Mouse (Mus musculus): ENCODE measurements around the gene Bloc1s4. TPM values are rescaled to one million over a fixed set of nuclear protein-coding genes. Genes with fewer than 3 reads are reported as not detected.
A peak's percentile ranks its signal among the peaks of the same experiment; 100 is the strongest.

The Bloc1s4 gene
- total RNA-seq, 1 experiment, result 19.1 TPM

DNA sequence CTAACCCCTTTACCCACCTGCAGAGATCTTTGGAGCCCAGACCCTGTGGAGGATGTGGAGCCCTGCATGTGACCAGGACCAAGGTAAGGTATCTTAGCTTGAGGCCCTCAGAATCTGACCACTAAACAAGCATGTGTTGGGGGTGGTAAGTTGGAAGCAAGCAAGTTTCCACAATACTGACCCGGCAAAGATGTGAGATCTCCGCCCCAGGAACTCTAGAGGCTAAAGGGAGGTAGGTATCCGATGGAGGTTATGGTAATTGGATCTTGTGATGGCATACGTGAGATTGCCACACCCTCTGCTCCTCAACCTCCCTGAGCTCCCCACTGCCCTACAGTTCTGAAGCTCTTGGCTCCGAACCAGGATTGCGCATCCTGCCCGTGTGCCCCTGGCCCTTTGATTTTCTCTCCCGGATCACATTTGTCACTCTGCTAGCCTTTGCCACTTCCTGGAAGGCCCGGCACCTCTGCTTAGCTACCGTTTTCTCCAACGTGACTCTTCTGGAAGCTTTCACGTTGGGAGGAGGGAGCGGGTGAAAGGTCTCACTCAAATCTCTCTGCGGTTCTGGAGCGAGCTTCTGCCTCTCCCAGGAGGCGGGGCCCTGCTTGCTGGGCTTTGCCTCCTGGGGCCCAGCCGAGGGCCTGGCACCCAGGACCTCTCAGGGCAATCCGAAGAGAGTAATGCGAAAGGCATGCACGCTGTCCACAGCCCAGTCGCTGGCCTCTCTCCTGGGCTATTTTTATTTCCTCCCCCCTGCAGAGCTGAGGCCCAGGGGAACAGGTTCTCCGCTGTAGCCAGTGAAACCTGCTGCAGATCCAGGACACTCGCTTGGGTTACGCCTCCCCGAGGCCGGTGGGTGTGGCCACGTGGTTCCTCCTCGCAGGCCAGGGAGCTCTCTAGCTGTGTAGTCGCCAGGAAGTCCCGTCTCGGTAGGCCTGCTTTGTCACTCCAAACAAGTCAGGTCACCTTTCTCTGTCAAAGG is 35.6 kb downstream of the Bloc1s4 start:
- Histone ChIP-seq H3K27ac (ENCODE audit: insufficient read depth, low read depth, low read length, poor library complexity, severe bottlenecking) (no peak overlapping the region), H3K36me3 (ENCODE audit: control insufficient read depth, insufficient read depth, low read length, poor library complexity, severe bottlenecking) (no peaks in the 10 kb centered on the region), H3K9ac (ENCODE audit: insufficient read depth, low read depth, low read length, poor library complexity, severe bottlenecking) (peak overlapping the region; percentile 42), H3K4me1 (ENCODE audit: control insufficient read depth in 2 of 2, insufficient read depth in 2 of 2, low read length in 2 of 2, poor library complexity in 1 of 2) (peaks cover 3 to 8% of the 10 kb centered on the region in 2 experiments; a peak in 3 of 4 replicates), H3K9me3 (ENCODE audit: control insufficient read depth, insufficient read depth, low read depth, low read length) (no peaks in the 10 kb centered on the region), H3K4me3 (ENCODE audit: insufficient read depth in 1 of 2, low read depth in 1 of 2, low read length in 2 of 2, poor library complexity in 1 of 2, severe bottlenecking in 1 of 2) (peak overlapping the region; percentile 49 to 63)
- in situ Hi-C loops (cut with MboI; ENCODE audit: low sequenced_read_pairs in 2 of 2, unreplicated experiment in 2 of 2), result no loop called here
- no peak for TF ChIP-seq CHD2 (IDR thresholded peaks at IDR 0.05; ENCODE audit: low read depth, low read length)
- TF ChIP-seq ZC3H11A (IDR thresholded peaks at IDR 0.05; ENCODE audit: borderline replicate concordance, low read depth, low read length), result no peak
- TF ChIP-seq ZNF384 (IDR thresholded peaks at IDR 0.05; ENCODE audit: low read depth, low read length), result no peak
- TF ChIP-seq HCFC1 (IDR thresholded peaks at IDR 0.05; ENCODE audit: borderline replicate concordance, insufficient read depth, low read length), result no peak
- TF ChIP-seq MAFK (IDR thresholded peaks at IDR 0.05; ENCODE audit: insufficient read depth, low read depth, low read length), result no peak
- peak; percentile 73 for DNase-seq (ENCODE audit: low read depth, low spot score)

GRCm38 (mm10) chr5:36711863-36712262 is 36.6 kb downstream of the Bloc1s4 start:
- in situ Hi-C loops (cut with MboI; ENCODE audit: low sequenced_read_pairs in 2 of 2, unreplicated experiment in 2 of 2), result no loop called here
- no peak overlapping the region for H3K9ac ChIP-seq (ENCODE audit: insufficient read depth, low read depth, low read length, poor library complexity, severe bottlenecking)
- no peaks in the 10 kb centered on the region for H3K9me3 ChIP-seq (ENCODE audit: control insufficient read depth, insufficient read depth, low read depth, low read length)
- TF ChIP-seq HCFC1 (IDR thresholded peaks at IDR 0.05; ENCODE audit: borderline replicate concordance, insufficient read depth, low read length), result no peak
- no peak for TF ChIP-seq MAFK (IDR thresholded peaks at IDR 0.05; ENCODE audit: insufficient read depth, low read depth, low read length)
- TF ChIP-seq ZNF384 (IDR thresholded peaks at IDR 0.05; ENCODE audit: low read depth, low read length), result no peak
- TF ChIP-seq ZC3H11A (IDR thresholded peaks at IDR 0.05; ENCODE audit: borderline replicate concordance, low read depth, low read length), result no peak
- no peak for TF ChIP-seq CHD2 (IDR thresholded peaks at IDR 0.05; ENCODE audit: low read depth, low read length)
- no peak for DNase-seq (ENCODE audit: low read depth, low spot score)
- H3K27ac ChIP-seq (ENCODE audit: insufficient read depth, low read depth, low read length, poor library complexity, severe bottlenecking), result no peak overlapping the region
- H3K4me3 ChIP-seq (ENCODE audit: insufficient read depth in 1 of 2, low read depth in 1 of 2, low read length in 2 of 2, poor library complexity in 1 of 2, severe bottlenecking in 1 of 2), result no peak overlapping the region
- peaks cover 3 to 8% of the 10 kb centered on the region in 2 experiments; a peak in 3 of 4 replicates for H3K4me1 ChIP-seq (ENCODE audit: control insufficient read depth in 2 of 2, insufficient read depth in 2 of 2, low read length in 2 of 2, poor library complexity in 1 of 2)
- H3K36me3 ChIP-seq (ENCODE audit: control insufficient read depth, insufficient read depth, low read length, poor library complexity, severe bottlenecking), result no peaks in the 10 kb centered on the region

GRCm38 (mm10) chr5:36705792-36706191 is 42.7 kb downstream of the Bloc1s4 start:
- TF ChIP-seq CHD2 (IDR thresholded peaks at IDR 0.05; ENCODE audit: low read depth, low read length), result no peak
- TF ChIP-seq HCFC1 (IDR thresholded peaks at IDR 0.05; ENCODE audit: borderline replicate concordance, insufficient read depth, low read length), result no peak
- TF ChIP-seq MAFK (IDR thresholded peaks at IDR 0.05; ENCODE audit: insufficient read depth, low read depth, low read length), result no peak
- TF ChIP-seq ZC3H11A (IDR thresholded peaks at IDR 0.05; ENCODE audit: borderline replicate concordance, low read depth, low read length), result no peak
- TF ChIP-seq ZNF384 (IDR thresholded peaks at IDR 0.05; ENCODE audit: low read depth, low read length), result no peak
- H3K9ac ChIP-seq (ENCODE audit: insufficient read depth, low read depth, low read length, poor library complexity, severe bottlenecking), result no peak overlapping the region
- no peak overlapping the region for H3K4me3 ChIP-seq (ENCODE audit: insufficient read depth in 1 of 2, low read depth in 1 of 2, low read length in 2 of 2, poor library complexity in 1 of 2, severe bottlenecking in 1 of 2)
- no peak for DNase-seq (ENCODE audit: low read depth, low spot score)
- H3K9me3 ChIP-seq (ENCODE audit: control insufficient read depth, insufficient read depth, low read depth, low read length), result no peaks in the 10 kb centered on the region
- H3K27ac ChIP-seq (ENCODE audit: insufficient read depth, low read depth, low read length, poor library complexity, severe bottlenecking), result no peak overlapping the region
- no peaks in the 10 kb centered on the region for H3K4me1 ChIP-seq (ENCODE audit: control insufficient read depth in 2 of 2, insufficient read depth in 2 of 2, low read length in 2 of 2, poor library complexity in 1 of 2)
- in situ Hi-C loops (cut with MboI; ENCODE audit: low sequenced_read_pairs in 2 of 2, unreplicated experiment in 2 of 2), result no loop called here
- H3K36me3 ChIP-seq (ENCODE audit: control insufficient read depth, insufficient read depth, low read length, poor library complexity, severe bottlenecking), result no peaks in the 10 kb centered on the region

DNA sequence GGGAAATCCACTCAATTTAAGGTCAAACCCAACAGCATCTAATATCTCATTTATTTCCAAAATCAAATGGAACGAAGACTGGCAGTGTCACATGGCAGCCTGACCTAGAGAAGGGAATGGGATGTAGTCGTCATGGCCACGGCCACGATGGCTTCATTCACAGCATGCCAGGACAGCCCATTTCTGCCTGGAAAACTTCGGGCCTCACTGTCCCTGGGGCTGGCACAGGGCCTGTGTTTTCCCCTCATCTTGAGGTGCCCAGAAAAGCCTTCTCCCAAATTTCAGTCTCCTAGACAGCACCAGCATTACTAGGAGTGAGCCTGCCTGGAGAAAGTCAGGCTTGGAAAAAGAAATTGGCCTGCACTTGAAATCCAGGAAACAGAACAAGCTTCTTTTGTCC is 43.1 kb downstream of the Bloc1s4 start:
- H3K9me3 ChIP-seq (ENCODE audit: control insufficient read depth, insufficient read depth, low read depth, low read length), result no peaks in the 10 kb centered on the region
- no peak overlapping the region for H3K4me3 ChIP-seq (ENCODE audit: insufficient read depth in 1 of 2, low read depth in 1 of 2, low read length in 2 of 2, poor library complexity in 1 of 2, severe bottlenecking in 1 of 2)
- no peak for DNase-seq (ENCODE audit: low read depth, low spot score)
- H3K27ac ChIP-seq (ENCODE audit: insufficient read depth, low read depth, low read length, poor library complexity, severe bottlenecking), result no peak overlapping the region
- H3K4me1 ChIP-seq (ENCODE audit: control insufficient read depth in 2 of 2, insufficient read depth in 2 of 2, low read length in 2 of 2, poor library complexity in 1 of 2), result no peaks in the 10 kb centered on the region
- H3K36me3 ChIP-seq (ENCODE audit: control insufficient read depth, insufficient read depth, low read length, poor library complexity, severe bottlenecking), result no peaks in the 10 kb centered on the region
- no peak overlapping the region for H3K9ac ChIP-seq (ENCODE audit: insufficient read depth, low read depth, low read length, poor library complexity, severe bottlenecking)
- in situ Hi-C loops (cut with MboI; ENCODE audit: low sequenced_read_pairs in 2 of 2, unreplicated experiment in 2 of 2), result no loop called here
- TF ChIP-seq CHD2 (IDR thresholded peaks at IDR 0.05; ENCODE audit: low read depth, low read length) (no peak), HCFC1 (IDR thresholded peaks at IDR 0.05; ENCODE audit: borderline replicate concordance, insufficient read depth, low read length) (no peak), MAFK (IDR thresholded peaks at IDR 0.05; ENCODE audit: insufficient read depth, low read depth, low read length) (no peak), ZNF384 (IDR thresholded peaks at IDR 0.05; ENCODE audit: low read depth, low read length) (no peak), ZC3H11A (IDR thresholded peaks at IDR 0.05; ENCODE audit: borderline replicate concordance, low read depth, low read length) (no peak)

Data from ES-E14 (cell line).